Mouse (Mus musculus): ENCODE measurements at regions not wholly inside any gene's neighbourhood (a gene's known extent, or its start where the extent isn't known, plus 50 kb on each side); places are given as distances from the start of the nearest gene placed in this dataset.
"Not testable (repeated sequence)": the region's sequence is repeated elsewhere in the genome, so short reads cannot be mapped to it uniquely, and the experiment has no call there.

- TF ChIP-seq CTCF (IDR thresholded peaks at IDR 0.05; ENCODE audit: extremely low read depth, insufficient read length, insufficient replicate concordance, low read depth, low read length) = no peak
- no peak for TF ChIP-seq POLR2A (IDR thresholded peaks at IDR 0.05; ENCODE audit: low read depth, low read length)
- Histone ChIP-seq H3K27ac (ENCODE audit: insufficient read depth, low read depth, low read length) (no peak overlapping the region), H3K4me1 (ENCODE audit: control insufficient read depth, insufficient read depth, insufficient read length, low read length) (no peaks in the 10 kb centered on the region), H3K27me3 (ENCODE audit: control insufficient read depth, insufficient read depth, low read length) (no peaks in the 10 kb centered on the region), H3K36me3 (ENCODE audit: control insufficient read depth, insufficient read depth, low read length) (no peaks in the 10 kb centered on the region), H3K4me3 (ENCODE audit: low read depth, low read length) (no peak overlapping the region)
- 71% methylated on average over 3 of the region's 3 CpGs for WGBS
Observed at GRCm38 (mm10) chr12:115527065-115527464, 520.5 kb upstream of the Zfp386 start.

- TF ChIP-seq POLR2A (IDR thresholded peaks at IDR 0.05; ENCODE audit: low read depth, low read length) (no peak), CTCF (IDR thresholded peaks at IDR 0.05; ENCODE audit: extremely low read depth, insufficient read length, insufficient replicate concordance, low read depth, low read length) (no peak)
- Histone ChIP-seq H3K4me1 (ENCODE audit: control insufficient read depth, insufficient read depth, insufficient read length, low read length) (no peaks in the 10 kb centered on the region), H3K27ac (ENCODE audit: insufficient read depth, low read depth, low read length) (no peak overlapping the region), H3K36me3 (ENCODE audit: control insufficient read depth, insufficient read depth, low read length) (no peaks in the 10 kb centered on the region), H3K4me3 (ENCODE audit: low read depth, low read length) (no peak overlapping the region), H3K27me3 (ENCODE audit: control insufficient read depth, insufficient read depth, low read length) (no peaks in the 10 kb centered on the region)
- WGBS = 57% methylated on average over 2 of the region's 2 CpGs
Observed at GRCm38 (mm10) chr12:115542482-115542881, 505.0 kb upstream of the Zfp386 start.

GRCm38 (mm10) chr12:115566878-115567277, 480.6 kb upstream of the Zfp386 start:
- not testable (repeated sequence) for H3K27me3 ChIP-seq (ENCODE audit: control insufficient read depth, insufficient read depth, low read length); H3K36me3 ChIP-seq (ENCODE audit: control insufficient read depth, insufficient read depth, low read length); H3K4me3 ChIP-seq (ENCODE audit: low read depth, low read length); H3K4me1 ChIP-seq (ENCODE audit: control insufficient read depth, insufficient read depth, insufficient read length, low read length); H3K27ac ChIP-seq (ENCODE audit: insufficient read depth, low read depth, low read length)
- 53% methylated on average over 4 of the region's 4 CpGs for WGBS

- not testable (repeated sequence) for H3K27ac ChIP-seq (ENCODE audit: insufficient read depth, low read depth, low read length); H3K4me3 ChIP-seq (ENCODE audit: low read depth, low read length); H3K36me3 ChIP-seq (ENCODE audit: control insufficient read depth, insufficient read depth, low read length); H3K27me3 ChIP-seq (ENCODE audit: control insufficient read depth, insufficient read depth, low read length); H3K4me1 ChIP-seq (ENCODE audit: control insufficient read depth, insufficient read depth, insufficient read length, low read length)
- WGBS = 83% methylated on average over 4 of the region's 4 CpGs
Observed at GRCm38 (mm10) chr12:115592985-115593384, 454.5 kb upstream of the Zfp386 start.

GRCm38 (mm10) chr12:115603763-115604162, 443.8 kb upstream of the Zfp386 start:
- TF ChIP-seq POLR2A (IDR thresholded peaks at IDR 0.05; ENCODE audit: low read depth, low read length) (no peak), CTCF (IDR thresholded peaks at IDR 0.05; ENCODE audit: extremely low read depth, insufficient read length, insufficient replicate concordance, low read depth, low read length) (no peak)
- no peaks in the 10 kb centered on the region for H3K4me1 ChIP-seq (ENCODE audit: control insufficient read depth, insufficient read depth, insufficient read length, low read length)
- H3K27ac ChIP-seq (ENCODE audit: insufficient read depth, low read depth, low read length) = no peak overlapping the region
- no peaks in the 10 kb centered on the region for H3K36me3 ChIP-seq (ENCODE audit: control insufficient read depth, insufficient read depth, low read length)
- no peak overlapping the region for H3K4me3 ChIP-seq (ENCODE audit: low read depth, low read length)
- no peaks in the 10 kb centered on the region for H3K27me3 ChIP-seq (ENCODE audit: control insufficient read depth, insufficient read depth, low read length)
- 90% methylated on average over 2 of the region's 2 CpGs for WGBS

- Histone ChIP-seq H3K27me3 (ENCODE audit: control insufficient read depth, insufficient read depth, low read length) (no peaks in the 10 kb centered on the region), H3K4me1 (ENCODE audit: control insufficient read depth, insufficient read depth, insufficient read length, low read length) (no peaks in the 10 kb centered on the region), H3K4me3 (ENCODE audit: low read depth, low read length) (no peak overlapping the region), H3K36me3 (ENCODE audit: control insufficient read depth, insufficient read depth, low read length) (no peaks in the 10 kb centered on the region), H3K27ac (ENCODE audit: insufficient read depth, low read depth, low read length) (no peak overlapping the region)
- TF ChIP-seq POLR2A (IDR thresholded peaks at IDR 0.05; ENCODE audit: low read depth, low read length) = no peak
- peak; percentile 16; the same call in 1 of the 2 replicates for TF ChIP-seq CTCF (IDR thresholded peaks at IDR 0.05; ENCODE audit: extremely low read depth, insufficient read length, insufficient replicate concordance, low read depth, low read length)
- 38% methylated on average over 3 of the region's 3 CpGs for WGBS
Observed at GRCm38 (mm10) chr12:115604951-115605350, 442.6 kb upstream of the Zfp386 start.

- H3K4me1 ChIP-seq (ENCODE audit: control insufficient read depth, insufficient read depth, insufficient read length, low read length); H3K36me3 ChIP-seq (ENCODE audit: control insufficient read depth, insufficient read depth, low read length); H3K27me3 ChIP-seq (ENCODE audit: control insufficient read depth, insufficient read depth, low read length); H3K27ac ChIP-seq (ENCODE audit: insufficient read depth, low read depth, low read length); H3K4me3 ChIP-seq (ENCODE audit: low read depth, low read length): not testable (repeated sequence)
- 69% methylated on average over 1 of the region's 1 CpGs for WGBS
Observed at GRCm38 (mm10) chr12:115622564-115623233, 424.8 kb upstream of the Zfp386 start.

- no peaks in the 10 kb centered on the region for H3K36me3 ChIP-seq (ENCODE audit: control insufficient read depth, insufficient read depth, low read length)
- TF ChIP-seq POLR2A (IDR thresholded peaks at IDR 0.05; ENCODE audit: low read depth, low read length) (no peak), CTCF (IDR thresholded peaks at IDR 0.05; ENCODE audit: extremely low read depth, insufficient read length, insufficient replicate concordance, low read depth, low read length) (no peak)
- 74% methylated on average over 3 of the region's 3 CpGs for WGBS
- H3K27me3 ChIP-seq (ENCODE audit: control insufficient read depth, insufficient read depth, low read length) = no peaks in the 10 kb centered on the region
- H3K4me3 ChIP-seq (ENCODE audit: low read depth, low read length) = no peak overlapping the region
- H3K4me1 ChIP-seq (ENCODE audit: control insufficient read depth, insufficient read depth, insufficient read length, low read length) = no peaks in the 10 kb centered on the region
- H3K27ac ChIP-seq (ENCODE audit: insufficient read depth, low read depth, low read length) = no peak overlapping the region
Observed at GRCm38 (mm10) chr12:115624221-115624620, 423.3 kb upstream of the Zfp386 start.
